Mouse (Mus musculus): ENCODE measurements around the gene Flrt1.

Gene Flrt1

DNA sequence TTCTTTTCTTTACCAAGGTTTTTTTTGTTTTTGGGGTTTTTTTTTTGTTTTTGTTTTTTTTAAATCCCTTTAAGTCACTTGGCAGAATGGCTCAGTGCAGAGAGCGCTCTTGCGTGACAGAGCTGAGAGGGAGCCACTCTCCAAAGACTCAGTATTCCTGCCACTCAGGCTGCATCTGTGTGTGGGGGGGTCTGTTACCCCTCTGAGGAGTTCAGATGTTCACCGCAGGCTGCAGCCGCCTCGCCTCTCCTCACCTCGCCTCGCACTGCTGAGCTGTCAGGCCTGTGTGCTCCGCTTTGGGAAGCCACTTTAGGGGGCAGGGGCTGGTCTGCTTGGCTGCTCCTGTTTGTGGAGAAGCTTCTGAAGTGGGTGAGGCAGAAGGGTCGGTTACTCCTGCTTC lies at the start of gene Flrt1:
Flrt1 (minus strand) TSS at position 186 of the 400 bp plus-strand sequence.
- no peak for DNase-seq (ENCODE audit: extremely low read depth, low read depth, low spot score)

DNA sequence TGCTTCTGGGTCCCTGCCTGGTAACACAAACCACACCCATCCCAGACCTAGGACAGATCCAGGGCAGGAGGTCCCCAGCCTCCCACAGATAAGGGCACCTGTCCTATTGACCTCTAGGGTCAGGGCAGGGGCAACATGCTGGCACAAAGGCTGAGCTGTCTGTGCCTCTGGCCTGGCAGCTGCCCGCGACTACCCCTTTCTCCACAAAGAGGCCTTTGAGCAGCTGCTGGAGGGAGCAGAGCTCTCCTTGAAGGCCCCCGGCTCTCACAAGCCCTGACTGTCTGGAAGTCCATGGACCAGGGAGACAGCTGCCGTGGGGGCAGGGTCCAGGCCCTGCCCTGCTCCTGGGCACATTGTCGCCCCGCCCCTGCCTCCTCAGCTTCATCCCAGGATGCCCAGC lies 49.7 kb upstream of the Flrt1 start:
- no peak for DNase-seq (ENCODE audit: extremely low read depth, low read depth, low spot score)

DNA sequence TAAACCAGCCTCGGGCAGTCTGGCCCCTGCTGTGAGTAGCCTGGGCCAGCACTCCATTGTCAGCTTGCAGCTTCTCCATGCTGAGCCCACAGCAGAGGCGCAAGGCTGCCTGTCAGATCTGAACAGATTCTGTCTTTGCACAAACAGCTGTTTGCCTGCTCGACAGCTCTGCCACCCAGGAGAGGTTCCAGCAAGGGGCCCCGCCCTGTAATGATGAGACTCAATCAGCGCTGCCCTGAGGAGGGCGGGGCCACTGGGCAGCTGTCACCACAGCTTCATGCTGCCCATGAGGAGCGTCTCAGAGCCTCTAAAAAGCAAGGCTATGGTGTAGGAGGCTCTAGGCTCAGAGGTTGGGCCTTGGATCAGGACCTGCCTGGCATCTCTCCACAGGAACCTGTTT lies 47.7 kb upstream of the Flrt1 start:
- DNase-seq (ENCODE audit: extremely low read depth, low read depth, low spot score): peak; percentile 45

- no peak for DNase-seq (ENCODE audit: extremely low read depth, low read depth, low spot score)
These were observed 46.6 kb upstream of the Flrt1 start for GRCm38 (mm10) chr19:7151927-7152653.

GRCm38 (mm10) chr19:7151300-7151926 lies 45.9 kb upstream of the Flrt1 start:
- no peak for DNase-seq (ENCODE audit: extremely low read depth, low read depth, low spot score)

- DNase-seq (ENCODE audit: extremely low read depth, low read depth, low spot score): no peak
These were observed 43.7 kb upstream of the Flrt1 start for GRCm38 (mm10) chr19:7149158-7149685.

GRCm38 (mm10) chr19:7148541-7149085 lies 43.1 kb upstream of the Flrt1 start:
- DNase-seq (ENCODE audit: extremely low read depth, low read depth, low spot score): no peak

DNA sequence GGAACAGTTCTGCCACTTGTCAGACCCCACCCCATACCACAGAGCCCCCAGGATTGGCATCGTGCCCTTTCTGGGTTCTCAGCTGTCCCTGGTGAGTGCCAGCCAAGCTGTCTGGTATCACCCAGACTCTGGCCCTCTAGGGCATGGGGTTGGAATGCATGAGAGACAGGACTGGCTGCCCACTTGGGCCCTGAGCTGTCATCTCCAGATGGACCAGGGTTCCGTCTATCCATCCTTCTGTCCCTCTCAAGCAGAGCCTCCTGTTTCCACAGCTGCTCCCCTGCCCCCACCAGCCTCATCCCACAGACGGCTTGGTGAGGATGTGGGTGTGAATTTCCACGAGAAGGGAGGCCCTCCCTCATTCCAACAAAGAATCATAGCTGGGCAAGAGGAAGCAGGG lies 42.6 kb upstream of the Flrt1 start:
- DNase-seq (ENCODE audit: extremely low read depth, low read depth, low spot score): no peak

- no peak for DNase-seq (ENCODE audit: extremely low read depth, low read depth, low spot score)
These were observed 40.8 kb upstream of the Flrt1 start for GRCm38 (mm10) chr19:7146376-7146775.

DNA sequence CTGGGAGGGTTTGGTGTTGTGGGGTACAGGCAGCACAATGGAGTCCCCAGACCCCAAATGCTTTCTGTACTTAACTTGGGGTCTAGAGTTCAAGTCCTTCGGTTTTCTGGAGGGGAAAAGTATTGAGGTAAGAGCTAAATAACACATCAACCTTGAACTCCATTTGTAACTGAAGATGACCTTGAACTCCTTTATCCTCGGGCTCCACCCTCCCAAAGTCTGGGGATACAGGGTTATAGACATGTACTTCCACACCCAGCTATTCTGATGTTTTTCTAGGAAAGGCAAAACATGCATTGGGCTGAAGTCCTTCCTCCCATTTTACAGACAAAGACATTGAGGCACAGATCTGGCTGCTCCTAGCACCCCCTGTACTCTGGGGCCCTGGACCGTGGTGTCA lies 38.9 kb upstream of the Flrt1 start:
- no peak for DNase-seq (ENCODE audit: extremely low read depth, low read depth, low spot score)

- no peak for DNase-seq (ENCODE audit: extremely low read depth, low read depth, low spot score)
These were observed 38.3 kb upstream of the Flrt1 start for GRCm38 (mm10) chr19:7143854-7144253.

DNA sequence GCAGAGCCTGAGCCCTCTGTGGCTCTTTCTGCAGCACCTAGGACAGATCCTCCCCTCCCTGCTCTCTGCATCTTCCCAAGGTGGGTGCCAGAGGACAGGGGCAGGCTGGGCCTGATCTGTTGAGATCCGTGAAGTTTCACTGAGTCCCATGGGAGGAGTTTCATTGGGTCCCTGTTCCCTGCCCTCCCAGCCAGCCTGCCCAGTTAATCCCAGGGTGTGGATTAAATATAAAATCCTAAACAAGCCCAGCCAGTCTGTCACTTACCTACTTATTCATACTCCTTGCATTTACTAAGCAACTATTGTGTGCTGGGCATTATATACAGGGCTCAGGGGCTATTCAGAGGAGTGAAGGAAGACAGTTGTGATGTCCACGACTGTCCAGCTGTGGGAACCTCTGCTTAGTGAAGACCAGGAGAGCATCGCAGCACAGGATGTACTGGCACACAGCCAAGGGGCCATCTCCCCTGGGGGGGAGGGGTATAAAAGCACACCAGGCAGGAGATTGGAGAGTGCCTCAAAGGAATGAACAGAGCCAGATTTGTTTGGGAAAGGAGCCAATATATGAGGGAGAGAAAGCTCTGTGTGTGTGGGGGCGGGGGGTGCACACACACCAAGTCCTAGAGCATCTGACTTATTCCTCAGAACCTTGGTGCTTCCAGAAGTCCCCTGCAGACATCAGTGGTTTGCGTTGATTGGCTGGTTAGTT lies 36.8 kb upstream of the Flrt1 start:
- DNase-seq (ENCODE audit: extremely low read depth, low read depth, low spot score): no peak

GRCm38 (mm10) chr19:7140856-7141421 lies 35.4 kb upstream of the Flrt1 start:
- no peak for DNase-seq (ENCODE audit: extremely low read depth, low read depth, low spot score)

DNA sequence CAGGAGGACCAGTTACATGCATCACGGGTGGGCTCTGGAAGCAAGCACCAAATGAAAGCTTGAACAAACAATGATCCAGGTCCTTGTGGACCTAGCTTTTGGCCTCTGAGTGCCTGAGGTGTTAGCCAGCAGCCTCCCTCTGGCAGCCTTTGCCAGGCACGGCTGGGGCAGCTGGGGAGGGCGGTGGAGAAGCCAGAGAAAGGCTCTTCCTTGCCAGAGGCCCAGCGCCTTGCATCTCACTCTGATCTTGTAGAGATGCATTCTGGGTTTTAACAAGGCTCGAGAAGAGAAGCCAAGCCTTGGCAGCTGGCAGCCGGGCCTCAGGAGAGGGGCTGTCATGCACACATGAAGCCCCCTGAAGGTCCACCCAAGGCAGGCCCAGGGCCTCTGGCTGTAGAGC lies 34.8 kb upstream of the Flrt1 start:
- no peak for DNase-seq (ENCODE audit: extremely low read depth, low read depth, low spot score)

- no peak for DNase-seq (ENCODE audit: extremely low read depth, low read depth, low spot score)
These were observed 33.8 kb upstream of the Flrt1 start for GRCm38 (mm10) chr19:7139321-7139720.

- DNase-seq (ENCODE audit: extremely low read depth, low read depth, low spot score): no peak
These were observed 32.8 kb upstream of the Flrt1 start for GRCm38 (mm10) chr19:7138327-7138726.

GRCm38 (mm10) chr19:7136714-7137498 lies 31.4 kb upstream of the Flrt1 start:
- no peak for DNase-seq (ENCODE audit: extremely low read depth, low read depth, low spot score)

- no peak for DNase-seq (ENCODE audit: extremely low read depth, low read depth, low spot score)
These were observed 30.5 kb upstream of the Flrt1 start for GRCm38 (mm10) chr19:7136016-7136415.

DNA sequence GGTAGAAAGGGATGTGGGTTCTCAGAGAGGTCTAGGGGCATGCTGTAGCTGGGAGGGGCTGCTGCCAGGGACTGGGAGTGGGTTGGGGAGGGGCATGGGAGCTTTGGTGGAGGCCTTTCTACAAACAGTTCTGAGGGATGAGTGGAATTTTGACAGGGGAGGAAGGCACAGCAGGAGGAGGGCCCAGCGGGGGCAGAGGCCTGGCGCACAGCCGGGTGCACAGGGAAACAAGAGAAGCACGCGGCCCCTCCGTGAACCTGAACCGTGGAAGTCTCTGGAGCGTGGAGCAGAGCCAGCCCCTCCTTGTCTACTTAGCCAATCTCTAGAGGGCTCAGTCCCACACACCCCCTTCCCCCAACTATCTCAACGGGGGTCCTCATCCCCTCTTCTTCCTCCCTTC lies 30.0 kb upstream of the Flrt1 start:
- no peak for DNase-seq (ENCODE audit: extremely low read depth, low read depth, low spot score)

- DNase-seq (ENCODE audit: extremely low read depth, low read depth, low spot score): no peak
These were observed 29.1 kb upstream of the Flrt1 start for GRCm38 (mm10) chr19:7134631-7135091.
